Mouse (Mus musculus) kidney, embryonic 16.5 days (tissue): ENCODE data around the gene As3mt. TPM values are rescaled to one million over a fixed set of nuclear protein-coding genes. Genes with fewer than 3 reads are reported as not detected.

Experiments used
- ATAC-seq: fragments of 200-750 bp; cut with Nextera tagmentation; 2 replicates; pipeline ENCODE4 v1.8.0; 2017; ENCODE audit warnings: moderate TSS enrichment; ENCODE audit not compliant: low FRiP score, low TSS enrichment
- H3K27ac ChIP-seq: fragments of 300-500 bp; sonication (generic); 2 replicates; pipeline ENCODE4 v1.5.1; 2014; ENCODE audit warnings: low read length
- H3K27me3 ChIP-seq: fragments of 300-500 bp; sonication (generic); 2 replicates; pipeline ENCODE4 v1.6.1; 2014; ENCODE audit warnings: low read length, control low read depth, mixed read lengths; ENCODE audit not compliant: insufficient read depth
- H3K36me3 ChIP-seq: fragments of 300-500 bp; sonication (generic); 2 replicates; pipeline ENCODE4 v1.6.1; 2014; ENCODE audit warnings: low read length, control low read depth, mixed read lengths; ENCODE audit not compliant: insufficient read depth
- H3K4me1 ChIP-seq: fragments of 300-500 bp; sonication (generic); 2 replicates; pipeline ENCODE4 v1.6.1; 2014; ENCODE audit warnings: low read length, control low read depth, mixed read lengths; ENCODE audit not compliant: insufficient read depth
- H3K4me2 ChIP-seq: fragments of 300-500 bp; sonication (generic); replicated peaks from 2 replicates; pipeline ENCODE4 v1.6.1; 2014; ENCODE audit warnings: low read depth, low read length
- H3K4me3 ChIP-seq: fragments of 300-500 bp; sonication (generic); 2 replicates; pipeline ENCODE4 v1.5.1; 2014; ENCODE audit warnings: mild to moderate bottlenecking, low read length
- H3K9ac ChIP-seq: fragments of 300-500 bp; sonication (generic); replicated peaks from 2 replicates; pipeline ENCODE4 v1.6.1; 2014; ENCODE audit warnings: low read length
- H3K9me3 ChIP-seq: fragments of 300-500 bp; sonication (generic); 2 replicates; pipeline ENCODE4 v1.6.1; 2016; ENCODE audit warnings: low read length, control low read depth
- WGBS: fragments of 180-500 bp; shearing (Covaris S2); extraction: QIAGEN DNeasy Blood & Tissue Kit; methylation state at CpG from one replicate; pipeline ENCODE4 v1.1.7; 2014; 5-methylcytosine and 5-hydroxymethylcytosine counted together
- polyA plus RNA-seq: library from polyadenylated mRNA; unstranded; fragments of >200 nt; fragmentation: Nextera tagmentation; extraction: Ambion mirVana; gene quantifications from 2 replicates; pipeline ENCODE4 v1.2.1, GENCODE M21; 2015

As3mt gene
- polyA plus RNA-seq, 1 experiment from 2014 or later, result 57.0 TPM

GRCm38 (mm10) chr19:46760375-46761160, 53.3 kb downstream of the As3mt start:
- Histone ChIP-seq H3K36me3 (no peaks in the 10 kb centered on the region), H3K4me1 (peaks cover 22% of the 10 kb centered on the region), H3K9me3 (no peaks in the 10 kb centered on the region), H3K4me2 (peak overlapping the region; percentile 99), H3K4me3 (peak overlapping the region; percentile 89), H3K27ac (peak overlapping the region; percentile 55), H3K27me3 (0 out of 2 replicates have a peak, but pooled peaks cover 12% of the 10 kb centered on the region), H3K9ac (peak overlapping the region; percentile 36; the same call in 1 of the 2 replicates)
- ATAC-seq, result peak; percentile 75
- 18% methylated on average over 29 of the region's 29 CpGs for WGBS

- H3K9me3 ChIP-seq, result no peaks in the 10 kb centered on the region
- peaks cover 22% of the 10 kb centered on the region for H3K4me1 ChIP-seq
- H3K36me3 ChIP-seq, result no peaks in the 10 kb centered on the region
- peak within 1 kb of the TSS; percentile 80 for H3K9ac ChIP-seq
- H3K4me2 ChIP-seq, result peak within 1 kb of the TSS; percentile 99
- ATAC-seq, result peak; percentile 98
- H3K4me3 ChIP-seq, result peak within 1 kb of the TSS; percentile 89
- H3K27me3 ChIP-seq, result 0 out of 2 replicates have a peak, but pooled peaks cover 12% of the 10 kb centered on the region
- peak within 1 kb of the TSS; percentile 55 for H3K27ac ChIP-seq
- under 1% methylated on average over 57 of the region's 59 CpGs for WGBS
Measured at GRCm38 (mm10) chr19:46761247-46761946, 54.1 kb downstream of the As3mt start, which contains the start of gene Cnnm2. Gene Cnnm2, plus strand, starts transcription at chr19:46761596.

DNA sequence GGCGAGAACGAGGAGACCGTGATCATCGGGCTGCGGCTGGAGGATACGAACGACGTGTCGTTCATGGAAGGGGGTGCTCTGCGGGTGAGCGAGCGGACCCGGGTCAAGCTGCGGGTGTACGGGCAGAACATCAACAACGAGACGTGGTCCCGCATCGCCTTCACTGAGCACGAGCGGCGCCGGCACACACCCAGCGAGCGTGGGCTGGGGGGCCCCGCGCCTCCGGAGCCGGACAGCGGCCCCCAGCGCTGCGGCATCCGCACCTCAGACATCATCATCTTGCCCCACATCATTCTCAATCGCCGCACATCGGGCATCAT, 54.7 kb downstream of the As3mt start:
- peak overlapping the region; percentile 80 for H3K9ac ChIP-seq
- peak overlapping the region; percentile 8; the same call in 1 of the 2 replicates for H3K27ac ChIP-seq
- H3K9me3 ChIP-seq, result no peaks in the 10 kb centered on the region
- 0 out of 2 replicates have a peak, but pooled peaks cover 12% of the 10 kb centered on the region for H3K27me3 ChIP-seq
- peaks cover 22% of the 10 kb centered on the region for H3K4me1 ChIP-seq
- WGBS, result under 1% methylated on average over 36 of the region's 36 CpGs
- H3K4me3 ChIP-seq, result peak overlapping the region; percentile 89
- ATAC-seq, result 0 out of 2 replicates have a peak, but pooled peaks have one; percentile 0
- H3K36me3 ChIP-seq, result no peaks in the 10 kb centered on the region
- peak overlapping the region; percentile 99 for H3K4me2 ChIP-seq

- WGBS, result under 1% methylated on average over 50 of the region's 50 CpGs
- Histone ChIP-seq H3K9ac (peak overlapping the region; percentile 80), H3K4me3 (peak overlapping the region; percentile 89), H3K4me2 (peak overlapping the region; percentile 99), H3K36me3 (no peaks in the 10 kb centered on the region), H3K27me3 (0 out of 2 replicates have a peak, but pooled peaks cover 12% of the 10 kb centered on the region), H3K4me1 (peaks cover 22% of the 10 kb centered on the region), H3K27ac (no peak overlapping the region), H3K9me3 (no peaks in the 10 kb centered on the region)
- ATAC-seq, result no peak
Measured at GRCm38 (mm10) chr19:46762291-46762991, 55.2 kb downstream of the As3mt start.

- Histone ChIP-seq H3K4me3 (peak overlapping the region; percentile 89), H3K36me3 (no peaks in the 10 kb centered on the region), H3K4me2 (peak overlapping the region; percentile 99), H3K27ac (no peak overlapping the region), H3K9ac (peak overlapping the region; percentile 80), H3K4me1 (peaks cover 22% of the 10 kb centered on the region), H3K27me3 (0 out of 2 replicates have a peak, but pooled peaks cover 12% of the 10 kb centered on the region), H3K9me3 (no peaks in the 10 kb centered on the region)
- 3% methylated on average over 19 of the region's 19 CpGs for WGBS
- no peak for ATAC-seq
Measured at GRCm38 (mm10) chr19:46762992-46763342, 55.7 kb downstream of the As3mt start.

GRCm38 (mm10) chr19:46763356-46763755, 56.1 kb downstream of the As3mt start:
- H3K4me3 ChIP-seq, result peak overlapping the region; percentile 89
- H3K36me3 ChIP-seq, result no peaks in the 10 kb centered on the region
- H3K27me3 ChIP-seq, result 0 out of 2 replicates have a peak, but pooled peaks cover 12% of the 10 kb centered on the region
- WGBS, result 13% methylated on average over 7 of the region's 7 CpGs
- peaks cover 22% of the 10 kb centered on the region for H3K4me1 ChIP-seq
- no peak for ATAC-seq
- no peak overlapping the region for H3K27ac ChIP-seq
- H3K9me3 ChIP-seq, result no peaks in the 10 kb centered on the region
- no peak overlapping the region; the same call in 1 of the 2 replicates for H3K9ac ChIP-seq
- peak overlapping the region; percentile 99 for H3K4me2 ChIP-seq

- Histone ChIP-seq H3K9me3 (no peaks in the 10 kb centered on the region), H3K27ac (no peak overlapping the region), H3K4me2 (peak overlapping the region; percentile 99), H3K9ac (no peak overlapping the region; the same call in 1 of the 2 replicates), H3K36me3 (no peaks in the 10 kb centered on the region), H3K27me3 (0 out of 2 replicates have a peak, but pooled peaks cover 8% of the 10 kb centered on the region), H3K4me1 (peaks cover 22% of the 10 kb centered on the region), H3K4me3 (peak overlapping the region; percentile 89)
- WGBS, result 51% methylated on average over 12 of the region's 12 CpGs
- no peak for ATAC-seq
Measured at GRCm38 (mm10) chr19:46763932-46764762, 56.9 kb downstream of the As3mt start.

DNA sequence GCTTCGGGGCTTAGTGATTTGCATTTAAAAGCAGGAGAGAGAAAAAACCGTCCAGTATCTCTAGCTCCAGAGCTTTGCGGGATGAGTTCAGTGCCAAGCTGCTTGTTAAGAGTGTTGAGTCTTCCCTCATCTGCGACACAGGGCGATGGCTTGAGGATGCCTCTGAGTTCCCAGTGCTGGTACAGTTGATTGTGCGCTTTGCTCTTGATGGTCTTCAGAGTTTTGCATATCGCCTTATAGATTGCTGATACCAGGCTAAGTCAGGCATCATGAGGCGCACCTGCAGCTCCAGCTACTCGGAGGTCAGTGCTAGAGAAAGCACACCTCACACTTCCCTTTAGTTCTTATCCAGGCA, 57.5 kb downstream of the As3mt start:
- Histone ChIP-seq H3K27ac (no peak overlapping the region), H3K4me2 (peak overlapping the region; percentile 99), H3K9ac (no peak overlapping the region; the same call in 1 of the 2 replicates), H3K36me3 (no peaks in the 10 kb centered on the region), H3K27me3 (0 out of 2 replicates have a peak, but pooled peaks cover 7% of the 10 kb centered on the region), H3K4me3 (peak overlapping the region; percentile 89), H3K9me3 (no peaks in the 10 kb centered on the region), H3K4me1 (peaks cover 22% of the 10 kb centered on the region)
- WGBS, result 70% methylated on average over 9 of the region's 9 CpGs
- no peak for ATAC-seq

GRCm38 (mm10) chr19:46766125-46766524, 58.9 kb downstream of the As3mt start:
- ATAC-seq, result no peak
- H3K4me1 ChIP-seq, result peaks cover 30% of the 10 kb centered on the region
- H3K9me3 ChIP-seq, result no peaks in the 10 kb centered on the region
- H3K4me2 ChIP-seq, result peak overlapping the region; percentile 29; the same call in 1 of the 2 replicates
- H3K27ac ChIP-seq, result no peak overlapping the region
- H3K27me3 ChIP-seq, result 0 out of 2 replicates have a peak, but pooled peaks cover 7% of the 10 kb centered on the region
- no peak overlapping the region for H3K4me3 ChIP-seq
- H3K9ac ChIP-seq, result no peak overlapping the region
- 64% methylated on average over 5 of the region's 5 CpGs for WGBS
- H3K36me3 ChIP-seq, result no peaks in the 10 kb centered on the region
